Mouse (Mus musculus): ENCODE measurements around the gene Zfp683. TPM values are rescaled to one million over a fixed set of nuclear protein-coding genes. Genes with fewer than 3 reads are reported as not detected.

Gene Zfp683
- polyA plus RNA-seq, 1 experiment from 2014 or later, result not detected

DNA sequence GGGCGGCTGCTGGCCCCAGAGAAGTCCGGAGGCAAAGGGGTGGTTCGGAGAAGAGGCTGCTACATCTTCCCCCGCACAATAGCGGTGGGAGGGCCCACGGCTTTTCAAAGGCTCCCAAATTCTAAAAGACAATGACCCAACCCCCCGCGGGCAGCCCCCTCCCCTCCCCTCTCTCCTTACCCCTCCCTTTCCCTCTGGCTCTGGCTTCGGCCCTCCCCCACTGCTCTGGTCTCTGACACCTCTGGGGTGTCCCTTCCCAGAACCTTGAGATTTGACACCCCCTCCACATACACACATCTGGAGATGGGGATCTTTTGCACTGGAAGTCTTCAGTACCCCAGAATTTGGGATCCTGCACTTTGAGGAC is 34.9 kb upstream of the Zfp683 start, which contains the start of gene Lin28a:
Gene Lin28a (minus strand): TSS at position 63 of the 367 bp plus-strand sequence.
- Histone ChIP-seq H3K27ac (peak within 1 kb of the TSS; percentile 66), H3K4me2 (peak within 1 kb of the TSS; percentile 49), H3K9ac (peak within 1 kb of the TSS; percentile 23; the same call in 1 of the 2 replicates), H3K27me3 (peaks cover 67% of the 10 kb centered on the region), H3K4me3 (replicated peaks) (peak within 1 kb of the TSS; percentile 41), H3K9me3 (replicated peaks) (no peaks in the 10 kb centered on the region), H3K4me1 (replicated peaks) (peaks cover 4% of the 10 kb centered on the region), H3K36me3 (no peaks in the 10 kb centered on the region)
- ATAC-seq (ENCODE audit: low read depth) (no peak), DNase-seq (no peak)
- WGBS (ENCODE audit: insufficient replicate concordance), result under 1% methylated on average over 9 of the region's 9 CpGs

DNA sequence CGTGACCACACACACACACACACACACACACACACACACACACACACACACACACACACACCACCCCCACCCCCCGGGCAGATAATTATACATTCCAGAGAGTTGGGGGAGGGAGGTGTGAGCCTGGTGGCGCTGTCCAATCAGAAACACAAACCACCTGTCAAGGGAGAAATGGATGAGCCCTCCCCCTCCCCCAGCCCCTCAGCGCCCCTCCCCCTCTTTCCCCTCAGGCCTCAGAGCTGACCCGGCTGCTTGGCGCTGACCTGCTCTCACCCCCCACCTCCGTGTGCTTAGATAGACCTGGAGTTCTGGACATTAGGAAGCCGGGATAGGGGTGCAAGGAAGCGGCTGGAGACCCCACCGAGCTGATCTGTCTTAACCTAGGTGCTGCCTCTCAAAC is 34.4 kb upstream of the Zfp683 start:
- Histone ChIP-seq H3K9me3 (replicated peaks) (no peaks in the 10 kb centered on the region), H3K4me2 (peak overlapping the region; percentile 49), H3K27ac (peak overlapping the region; percentile 66), H3K4me1 (replicated peaks) (peaks cover 4% of the 10 kb centered on the region), H3K9ac (no peak overlapping the region), H3K4me3 (replicated peaks) (0 out of 2 replicates have a peak overlapping the region, but pooled peaks have one; percentile 9), H3K36me3 (no peaks in the 10 kb centered on the region), H3K27me3 (peaks cover 67% of the 10 kb centered on the region)
- whole genome bisulfite sequencing (ENCODE audit: insufficient replicate concordance), result 3% methylated on average over 9 of the region's 10 CpGs
- peak; percentile 54 for ATAC-seq (ENCODE audit: low read depth)
- no peak for DNase-seq

DNA sequence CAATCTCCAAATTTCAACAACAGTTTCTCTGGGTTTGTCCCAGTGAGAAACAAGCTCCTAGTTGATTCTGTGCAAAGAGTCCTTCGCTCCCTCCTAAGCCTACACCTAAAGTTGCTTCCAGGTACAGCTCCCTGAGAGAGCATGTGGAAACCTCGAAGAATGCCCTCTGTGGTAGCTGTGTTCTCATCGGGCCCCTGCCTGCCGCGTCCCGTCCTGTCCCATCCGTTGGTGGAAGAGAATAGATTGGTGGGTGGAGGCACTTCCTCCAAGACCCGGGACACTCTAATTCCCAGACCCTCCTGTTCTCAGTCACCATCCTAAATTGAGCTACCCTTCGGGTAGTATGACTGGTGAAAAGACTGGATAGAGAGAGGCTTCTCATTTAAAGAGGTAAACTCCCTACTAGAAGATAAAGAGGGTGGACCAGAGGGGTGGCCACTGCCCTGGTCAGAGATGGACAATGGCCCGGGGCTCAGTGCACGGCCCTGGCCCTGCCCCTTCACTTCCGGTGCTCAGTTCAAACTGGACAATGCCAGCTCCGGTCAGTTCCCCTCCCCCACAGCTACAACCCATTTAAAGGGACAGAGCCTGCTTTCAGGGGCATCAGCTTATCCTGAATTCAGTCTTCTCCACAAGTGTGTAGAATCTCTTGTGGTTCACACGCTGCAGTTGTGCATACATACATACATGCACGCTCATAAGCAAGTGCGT is 33.8 kb upstream of the Zfp683 start:
- H3K9ac ChIP-seq, result no peak overlapping the region
- no peaks in the 10 kb centered on the region for H3K36me3 ChIP-seq
- H3K27ac ChIP-seq, result peak overlapping the region; percentile 66
- peak; percentile 58 for ATAC-seq (ENCODE audit: low read depth)
- DNase-seq, result no peak
- H3K9me3 ChIP-seq (replicated peaks), result no peaks in the 10 kb centered on the region
- peaks cover 4% of the 10 kb centered on the region for H3K4me1 ChIP-seq (replicated peaks)
- H3K4me3 ChIP-seq (replicated peaks), result 0 out of 2 replicates have a peak overlapping the region, but pooled peaks have one; percentile 9
- H3K27me3 ChIP-seq, result peaks cover 67% of the 10 kb centered on the region
- H3K4me2 ChIP-seq, result peak overlapping the region; percentile 49
- WGBS (ENCODE audit: insufficient replicate concordance), result 2% methylated on average over 16 of the region's 16 CpGs

DNA sequence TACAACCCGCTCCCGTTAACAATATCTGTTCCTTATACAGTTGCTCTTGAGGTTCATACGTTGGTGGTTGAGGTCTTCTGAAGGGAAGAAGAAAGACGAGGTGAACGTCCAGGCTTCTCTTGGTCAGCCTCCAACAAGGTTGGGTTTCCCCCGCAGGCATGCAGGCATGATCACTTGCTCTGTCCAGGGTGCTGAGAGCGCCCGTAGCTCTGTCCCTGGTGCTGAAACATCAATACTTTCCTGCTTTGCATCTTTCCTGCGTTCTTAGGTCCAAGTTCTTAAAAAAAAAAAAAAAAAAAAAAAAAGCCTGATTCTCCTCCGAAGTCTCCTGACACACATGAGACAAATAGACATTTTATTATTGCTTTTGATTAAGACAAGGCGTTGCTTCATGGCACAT is 33.0 kb upstream of the Zfp683 start:
- WGBS (ENCODE audit: insufficient replicate concordance), result 2% methylated on average over 11 of the region's 11 CpGs
- Histone ChIP-seq H3K4me1 (replicated peaks) (peaks cover 4% of the 10 kb centered on the region), H3K27ac (no peak overlapping the region), H3K9me3 (replicated peaks) (no peaks in the 10 kb centered on the region), H3K27me3 (peaks cover 60% of the 10 kb centered on the region), H3K4me3 (replicated peaks) (no peak overlapping the region), H3K36me3 (no peaks in the 10 kb centered on the region), H3K4me2 (no peak overlapping the region), H3K9ac (no peak overlapping the region)
- DNase-seq, result no peak
- no peak for ATAC-seq (ENCODE audit: low read depth)

DNA sequence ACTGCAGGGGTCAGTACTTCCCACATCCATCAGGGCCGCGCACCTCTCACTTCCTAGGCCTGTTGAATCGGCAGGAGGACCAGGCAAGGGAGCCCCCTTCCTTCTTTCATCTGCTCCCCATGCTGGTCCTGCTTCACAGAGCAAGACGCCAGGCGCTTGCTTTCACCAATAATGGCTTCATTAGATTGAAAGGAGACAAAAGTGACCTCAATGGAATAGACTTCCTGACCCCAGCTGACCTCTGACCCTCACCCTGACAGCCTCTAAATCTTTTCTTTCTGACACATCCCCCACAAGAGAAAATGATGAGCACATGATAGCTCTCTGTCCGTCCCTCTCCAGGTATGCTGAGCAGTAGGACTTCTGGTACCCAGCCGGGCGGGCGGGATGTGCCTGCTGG is 27.8 kb upstream of the Zfp683 start:
- ATAC-seq (ENCODE audit: low read depth) (no peak), DNase-seq (no peak)
- WGBS (ENCODE audit: insufficient replicate concordance), result 57% methylated on average over 9 of the region's 9 CpGs
- H3K4me3 ChIP-seq (replicated peaks), result no peak overlapping the region
- no peaks in the 10 kb centered on the region for H3K36me3 ChIP-seq
- H3K27me3 ChIP-seq, result peaks cover 8% of the 10 kb centered on the region; the same call in 1 of the 2 replicates
- H3K4me2 ChIP-seq, result no peak overlapping the region
- no peak overlapping the region for H3K9ac ChIP-seq
- 0 out of 2 replicates have a peak, but pooled peaks cover 2% of the 10 kb centered on the region for H3K9me3 ChIP-seq (replicated peaks)
- no peak overlapping the region for H3K27ac ChIP-seq
- no peaks in the 10 kb centered on the region for H3K4me1 ChIP-seq (replicated peaks)

DNA sequence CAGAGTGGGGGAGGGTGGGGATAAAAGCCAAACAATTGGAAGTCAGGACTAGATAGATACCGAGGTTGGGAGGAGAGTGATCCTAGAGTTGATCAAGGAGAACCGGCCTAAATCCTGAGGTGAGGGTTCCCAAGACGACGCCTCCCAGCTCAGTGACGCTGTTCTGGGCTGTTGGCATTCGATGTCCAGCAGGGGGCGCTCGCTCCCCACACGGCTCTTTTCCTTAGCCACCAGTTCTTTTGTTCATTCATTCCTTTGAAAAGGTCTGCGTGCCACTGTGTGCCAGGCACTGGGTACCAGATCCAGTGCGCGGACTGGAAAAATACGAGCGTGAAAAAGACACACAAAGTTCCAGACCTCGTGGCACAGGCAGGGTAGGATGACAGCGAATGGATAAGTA is 17.7 kb upstream of the Zfp683 start:
- 5% methylated on average over 16 of the region's 16 CpGs for WGBS (ENCODE audit: insufficient replicate concordance)
- Histone ChIP-seq H3K27ac (no peak overlapping the region), H3K4me2 (no peak overlapping the region; the same call in 1 of the 2 replicates), H3K9ac (no peak overlapping the region), H3K4me3 (replicated peaks) (no peak overlapping the region), H3K9me3 (replicated peaks) (no peaks in the 10 kb centered on the region), H3K27me3 (0 out of 2 replicates have a peak, but pooled peaks cover 4% of the 10 kb centered on the region), H3K36me3 (no peaks in the 10 kb centered on the region), H3K4me1 (replicated peaks) (no peaks in the 10 kb centered on the region)
- ATAC-seq (ENCODE audit: low read depth) (0 out of 2 replicates have a peak, but pooled peaks have one; percentile 12), DNase-seq (peak; percentile 36)

DNA sequence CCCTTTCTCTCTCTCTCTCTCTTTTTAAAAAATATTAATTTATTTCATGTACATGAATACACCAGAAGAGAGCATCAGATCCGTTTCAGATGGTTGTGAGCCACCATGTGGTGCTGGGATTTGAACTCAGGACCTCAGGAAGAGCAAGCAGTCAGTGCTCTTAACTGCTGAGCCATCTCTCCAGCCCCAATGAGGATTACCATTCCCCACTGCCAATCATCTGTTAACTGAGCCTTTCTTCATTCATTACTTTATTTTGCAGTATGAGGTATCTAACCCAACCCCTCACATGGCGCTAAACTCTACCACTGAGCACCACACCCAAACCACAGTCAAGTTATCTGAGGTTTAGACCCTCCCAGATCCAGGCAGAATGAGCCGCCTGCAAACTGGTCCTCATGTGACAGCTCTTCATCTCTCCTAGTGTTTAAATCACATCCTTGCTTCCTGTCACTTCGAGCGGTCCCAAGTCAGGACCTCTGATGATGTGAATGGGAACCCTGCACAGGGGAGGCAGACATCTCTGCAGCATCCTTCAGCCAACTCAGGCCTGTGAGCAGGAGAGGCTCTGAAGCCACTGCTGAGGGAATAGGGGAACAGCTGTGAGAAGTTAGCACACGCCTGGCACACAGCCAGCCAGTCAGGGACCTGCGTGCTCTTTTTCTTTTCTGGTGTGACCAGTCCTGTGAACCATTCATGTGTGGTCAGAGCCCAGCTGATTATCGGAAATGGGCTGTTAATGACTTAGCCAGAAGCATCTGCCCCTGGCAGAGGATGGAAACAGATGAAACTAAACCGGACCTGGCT is 12.1 kb upstream of the Zfp683 start:
- H3K27ac ChIP-seq, result no peak overlapping the region
- WGBS (ENCODE audit: insufficient replicate concordance), result 15% methylated on average over 9 of the region's 9 CpGs
- no peak overlapping the region for H3K4me3 ChIP-seq (replicated peaks)
- H3K27me3 ChIP-seq, result 0 out of 2 replicates have a peak, but pooled peaks cover 4% of the 10 kb centered on the region
- H3K4me2 ChIP-seq, result no peak overlapping the region
- H3K4me1 ChIP-seq (replicated peaks), result peaks cover 3% of the 10 kb centered on the region
- H3K9me3 ChIP-seq (replicated peaks), result no peaks in the 10 kb centered on the region
- no peaks in the 10 kb centered on the region for H3K36me3 ChIP-seq
- H3K9ac ChIP-seq, result no peak overlapping the region
- no peak for ATAC-seq (ENCODE audit: low read depth)
- DNase-seq, result no peak

DNA sequence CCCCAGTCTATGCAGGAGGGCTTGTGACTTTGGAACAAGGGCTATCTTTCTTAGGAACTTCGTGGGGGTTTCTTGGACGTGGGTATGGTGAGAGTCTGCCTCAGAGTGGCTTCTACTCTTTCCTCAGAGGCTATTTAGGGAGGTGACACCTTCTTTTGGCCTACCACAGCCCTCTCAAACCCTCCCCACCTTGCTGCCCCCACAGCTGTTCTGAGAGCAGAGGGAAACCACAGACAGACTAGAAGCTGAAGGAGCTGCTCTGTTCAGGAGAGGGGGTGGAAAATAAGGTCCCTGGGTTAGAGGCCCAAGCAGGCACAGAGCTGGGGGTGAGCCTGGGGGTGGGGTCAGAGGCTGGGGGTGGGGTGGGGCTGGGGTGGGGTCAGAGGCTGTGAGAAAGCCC is 10.6 kb upstream of the Zfp683 start:
- 0 out of 2 replicates have a peak, but pooled peaks cover 3% of the 10 kb centered on the region for H3K27me3 ChIP-seq
- no peak overlapping the region for H3K4me3 ChIP-seq (replicated peaks)
- ATAC-seq (ENCODE audit: low read depth), result no peak
- no peaks in the 10 kb centered on the region for H3K36me3 ChIP-seq
- no peak overlapping the region for H3K27ac ChIP-seq
- no peak for DNase-seq
- no peak overlapping the region for H3K9ac ChIP-seq
- H3K4me2 ChIP-seq, result no peak overlapping the region
- no peaks in the 10 kb centered on the region for H3K9me3 ChIP-seq (replicated peaks)
- WGBS (ENCODE audit: insufficient replicate concordance), result 18% methylated on average over 2 of the region's 2 CpGs
- H3K4me1 ChIP-seq (replicated peaks), result peaks cover 3% of the 10 kb centered on the region

DNA sequence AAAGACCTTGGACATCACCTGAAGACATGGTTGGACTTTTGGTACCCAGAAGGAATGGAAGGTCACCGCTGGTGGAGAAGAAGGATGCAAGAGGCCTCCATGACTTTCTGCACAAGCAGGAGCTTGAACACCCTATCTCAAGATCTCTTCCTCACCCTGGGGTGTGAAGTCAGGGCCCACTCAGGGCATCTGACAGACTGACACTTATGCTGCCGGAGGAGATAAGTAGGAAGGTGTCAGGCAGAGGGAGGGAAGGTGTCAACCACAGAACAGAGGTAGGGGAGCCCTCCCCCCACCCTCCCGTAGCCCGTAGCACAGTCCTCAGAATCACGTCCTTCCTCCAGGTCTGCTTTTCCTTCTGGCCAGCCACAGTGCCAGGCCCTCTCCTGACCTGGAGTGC is 6.0 kb upstream of the Zfp683 start:
- WGBS (ENCODE audit: insufficient replicate concordance), result 26% methylated on average over 5 of the region's 5 CpGs
- no peak overlapping the region for H3K27ac ChIP-seq

DNA sequence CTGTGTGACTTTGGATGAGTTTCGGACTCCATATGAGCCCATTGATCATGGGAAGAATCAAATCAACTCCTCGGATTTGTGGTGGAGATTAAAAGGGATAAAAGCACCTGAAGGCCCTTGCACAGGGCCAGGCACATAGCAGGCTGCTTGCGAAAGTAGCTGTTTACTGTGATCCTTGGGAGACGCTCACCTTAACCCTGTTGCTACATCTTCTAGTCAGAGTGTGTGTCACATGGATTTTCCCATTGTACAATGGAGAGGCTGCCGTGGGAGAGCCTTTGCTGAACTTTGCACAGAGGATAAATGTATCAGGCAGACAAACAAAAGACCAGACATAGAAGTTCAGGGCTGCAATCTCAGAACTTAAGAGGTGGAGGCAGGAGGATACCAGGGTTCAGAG is 1.7 kb upstream of the Zfp683 start:
- Histone ChIP-seq H3K9me3 (replicated peaks) (no peaks in the 10 kb centered on the region; the same call in 1 of the 2 replicates), H3K4me1 (replicated peaks) (no peaks in the 10 kb centered on the region), H3K9ac (no peak overlapping the region), H3K36me3 (no peaks in the 10 kb centered on the region), H3K27ac (no peak overlapping the region), H3K4me3 (replicated peaks) (no peak overlapping the region), H3K27me3 (0 out of 2 replicates have a peak, but pooled peaks cover 4% of the 10 kb centered on the region), H3K4me2 (no peak overlapping the region)
- ATAC-seq (ENCODE audit: low read depth), result no peak
- no peak for DNase-seq
- WGBS (ENCODE audit: insufficient replicate concordance), result 56% methylated on average over 5 of the region's 5 CpGs

More for the DNA sequence above, 6.0 kb upstream of the Zfp683 start:
- no peak for ATAC-seq (ENCODE audit: low read depth)
- no peak overlapping the region for H3K9ac ChIP-seq
- no peaks in the 10 kb centered on the region for H3K4me1 ChIP-seq (replicated peaks)
- H3K9me3 ChIP-seq (replicated peaks), result no peaks in the 10 kb centered on the region; the same call in 1 of the 2 replicates
- H3K36me3 ChIP-seq, result no peaks in the 10 kb centered on the region
- no peaks in the 10 kb centered on the region for H3K27me3 ChIP-seq
- DNase-seq, result no peak
- H3K4me3 ChIP-seq (replicated peaks), result no peak overlapping the region
- no peak overlapping the region for H3K4me2 ChIP-seq

DNA sequence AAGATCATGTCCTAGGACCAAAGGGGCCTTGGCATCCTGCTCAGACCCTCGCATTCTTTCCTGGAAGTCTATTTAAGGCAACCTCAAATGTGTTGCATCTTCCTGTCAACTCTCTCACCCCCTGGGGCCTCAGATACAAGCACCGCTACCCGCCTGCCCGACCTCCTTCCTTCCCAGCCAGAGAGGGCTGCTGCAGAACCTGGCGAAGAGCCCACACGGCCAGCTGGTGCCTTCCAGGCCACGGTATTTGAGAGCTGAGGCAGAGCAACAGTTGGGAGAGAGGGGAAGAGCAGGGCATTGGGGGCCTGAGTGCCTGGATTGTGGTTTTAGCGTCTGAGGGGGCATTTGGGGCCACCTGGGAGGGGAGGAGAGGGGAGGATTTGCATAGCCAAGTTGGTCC is 1.1 kb upstream of the Zfp683 start:
- no peak overlapping the region for H3K9ac ChIP-seq
- H3K27me3 ChIP-seq, result 0 out of 2 replicates have a peak, but pooled peaks cover 4% of the 10 kb centered on the region
- no peak overlapping the region for H3K4me3 ChIP-seq (replicated peaks)
- no peaks in the 10 kb centered on the region for H3K4me1 ChIP-seq (replicated peaks)
- H3K36me3 ChIP-seq, result no peaks in the 10 kb centered on the region
- no peak overlapping the region for H3K27ac ChIP-seq
- 20% methylated on average over 8 of the region's 8 CpGs for WGBS (ENCODE audit: insufficient replicate concordance)
- DNase-seq (no peak), ATAC-seq (ENCODE audit: low read depth) (no peak)
- no peaks in the 10 kb centered on the region; the same call in 1 of the 2 replicates for H3K9me3 ChIP-seq (replicated peaks)
- no peak overlapping the region for H3K4me2 ChIP-seq

Measured in liver, embryonic 13.5 days (tissue).